Mouse (Mus musculus): ENCODE measurements around the gene Capn1. TPM values are rescaled to one million over a fixed set of nuclear protein-coding genes. Genes with fewer than 3 reads are reported as not detected.

The Capn1 gene
- polyA plus RNA-seq, 1 experiment from 2014 or later: 3.2 TPM

- H3K27ac ChIP-seq (ENCODE audit: low read length): no peak overlapping the region
- no peaks in the 10 kb centered on the region for H3K36me3 ChIP-seq (ENCODE audit: control insufficient read depth, insufficient read depth, low read length)
- H3K4me1 ChIP-seq (ENCODE audit: control insufficient read depth, insufficient read depth, low read length): no peaks in the 10 kb centered on the region
- H3K9ac ChIP-seq (ENCODE audit: low read depth, low read length): no peak overlapping the region
- no peaks in the 10 kb centered on the region for H3K9me3 ChIP-seq (replicated peaks; ENCODE audit: control insufficient read depth, low read length, poor library complexity, severe bottlenecking)
- H3K4me3 ChIP-seq (ENCODE audit: low read depth, low read length): no peak overlapping the region
- H3K27me3 ChIP-seq (ENCODE audit: control insufficient read depth, insufficient read depth, low read depth, low read length): no peaks in the 10 kb centered on the region
- H3K4me2 ChIP-seq (ENCODE audit: low read length): no peak overlapping the region
- 61% methylated on average over 11 of the region's 11 CpGs for WGBS
- ATAC-seq: no peak
Measured at GRCm38 (mm10) chr19:6005541-6005940, 10.2 kb downstream of the Capn1 start.

GRCm38 (mm10) chr19:5999969-6000368, 15.7 kb downstream of the Capn1 start:
- Histone ChIP-seq H3K36me3 (ENCODE audit: control insufficient read depth, insufficient read depth, low read length) (no peaks in the 10 kb centered on the region), H3K4me2 (ENCODE audit: low read length) (no peak overlapping the region), H3K27ac (ENCODE audit: low read length) (no peak overlapping the region), H3K4me1 (ENCODE audit: control insufficient read depth, insufficient read depth, low read length) (no peaks in the 10 kb centered on the region), H3K9ac (ENCODE audit: low read depth, low read length) (no peak overlapping the region), H3K4me3 (ENCODE audit: low read depth, low read length) (no peak overlapping the region), H3K27me3 (ENCODE audit: control insufficient read depth, insufficient read depth, low read depth, low read length) (no peaks in the 10 kb centered on the region), H3K9me3 (replicated peaks; ENCODE audit: control insufficient read depth, low read length, poor library complexity, severe bottlenecking) (no peaks in the 10 kb centered on the region)
- ATAC-seq: no peak
- 83% methylated on average over 5 of the region's 5 CpGs for WGBS

GRCm38 (mm10) chr19:5998180-5998579, 17.5 kb downstream of the Capn1 start:
- Histone ChIP-seq H3K9me3 (replicated peaks; ENCODE audit: control insufficient read depth, low read length, poor library complexity, severe bottlenecking) (no peaks in the 10 kb centered on the region), H3K9ac (ENCODE audit: low read depth, low read length) (no peak overlapping the region), H3K27ac (ENCODE audit: low read length) (no peak overlapping the region), H3K27me3 (ENCODE audit: control insufficient read depth, insufficient read depth, low read depth, low read length) (no peaks in the 10 kb centered on the region), H3K4me3 (ENCODE audit: low read depth, low read length) (no peak overlapping the region), H3K4me2 (ENCODE audit: low read length) (no peak overlapping the region), H3K36me3 (ENCODE audit: control insufficient read depth, insufficient read depth, low read length) (no peaks in the 10 kb centered on the region), H3K4me1 (ENCODE audit: control insufficient read depth, insufficient read depth, low read length) (no peaks in the 10 kb centered on the region)
- no peak for ATAC-seq
- 85% methylated on average over 3 of the region's 3 CpGs for WGBS

GRCm38 (mm10) chr19:5994711-5995110, 21.0 kb downstream of the Capn1 start:
- Histone ChIP-seq H3K9me3 (replicated peaks; ENCODE audit: control insufficient read depth, low read length, poor library complexity, severe bottlenecking) (no peaks in the 10 kb centered on the region), H3K4me3 (ENCODE audit: low read depth, low read length) (no peak overlapping the region), H3K9ac (ENCODE audit: low read depth, low read length) (no peak overlapping the region), H3K4me2 (ENCODE audit: low read length) (no peak overlapping the region), H3K4me1 (ENCODE audit: control insufficient read depth, insufficient read depth, low read length) (no peaks in the 10 kb centered on the region), H3K27ac (ENCODE audit: low read length) (no peak overlapping the region), H3K36me3 (ENCODE audit: control insufficient read depth, insufficient read depth, low read length) (no peaks in the 10 kb centered on the region), H3K27me3 (ENCODE audit: control insufficient read depth, insufficient read depth, low read depth, low read length) (no peaks in the 10 kb centered on the region)
- ATAC-seq: no peak
- WGBS: 86% methylated on average over 14 of the region's 14 CpGs

GRCm38 (mm10) chr19:5992012-5992411, 23.7 kb downstream of the Capn1 start:
- Histone ChIP-seq H3K27ac (ENCODE audit: low read length) (no peak overlapping the region), H3K27me3 (ENCODE audit: control insufficient read depth, insufficient read depth, low read depth, low read length) (no peaks in the 10 kb centered on the region), H3K4me1 (ENCODE audit: control insufficient read depth, insufficient read depth, low read length) (peaks cover 4% of the 10 kb centered on the region), H3K4me3 (ENCODE audit: low read depth, low read length) (no peak overlapping the region), H3K9ac (ENCODE audit: low read depth, low read length) (no peak overlapping the region), H3K36me3 (ENCODE audit: control insufficient read depth, insufficient read depth, low read length) (no peaks in the 10 kb centered on the region), H3K9me3 (replicated peaks; ENCODE audit: control insufficient read depth, low read length, poor library complexity, severe bottlenecking) (no peaks in the 10 kb centered on the region), H3K4me2 (ENCODE audit: low read length) (no peak overlapping the region)
- ATAC-seq: no peak
- 83% methylated on average over 7 of the region's 7 CpGs for WGBS

GRCm38 (mm10) chr19:5991467-5991866, 24.2 kb downstream of the Capn1 start:
- no peak overlapping the region for H3K4me3 ChIP-seq (ENCODE audit: low read depth, low read length)
- H3K27me3 ChIP-seq (ENCODE audit: control insufficient read depth, insufficient read depth, low read depth, low read length): no peaks in the 10 kb centered on the region
- H3K9ac ChIP-seq (ENCODE audit: low read depth, low read length): no peak overlapping the region
- no peak overlapping the region for H3K4me2 ChIP-seq (ENCODE audit: low read length)
- ATAC-seq: no peak
- WGBS: 87% methylated on average over 7 of the region's 7 CpGs
- H3K27ac ChIP-seq (ENCODE audit: low read length): no peak overlapping the region
- H3K4me1 ChIP-seq (ENCODE audit: control insufficient read depth, insufficient read depth, low read length): peaks cover 4% of the 10 kb centered on the region
- H3K9me3 ChIP-seq (replicated peaks; ENCODE audit: control insufficient read depth, low read length, poor library complexity, severe bottlenecking): no peaks in the 10 kb centered on the region
- H3K36me3 ChIP-seq (ENCODE audit: control insufficient read depth, insufficient read depth, low read length): no peaks in the 10 kb centered on the region

- Histone ChIP-seq H3K4me1 (ENCODE audit: control insufficient read depth, insufficient read depth, low read length) (peaks cover 4% of the 10 kb centered on the region), H3K9ac (ENCODE audit: low read depth, low read length) (no peak overlapping the region), H3K4me2 (ENCODE audit: low read length) (no peak overlapping the region), H3K36me3 (ENCODE audit: control insufficient read depth, insufficient read depth, low read length) (no peaks in the 10 kb centered on the region), H3K27me3 (ENCODE audit: control insufficient read depth, insufficient read depth, low read depth, low read length) (no peaks in the 10 kb centered on the region), H3K4me3 (ENCODE audit: low read depth, low read length) (no peak overlapping the region), H3K9me3 (replicated peaks; ENCODE audit: control insufficient read depth, low read length, poor library complexity, severe bottlenecking) (no peaks in the 10 kb centered on the region), H3K27ac (ENCODE audit: low read length) (no peak overlapping the region)
- 9% methylated on average over 1 of the region's 1 CpGs for WGBS
- ATAC-seq: no peak
Measured at GRCm38 (mm10) chr19:5990921-5991320, 24.8 kb downstream of the Capn1 start.

- no peak overlapping the region for H3K9ac ChIP-seq (ENCODE audit: low read depth, low read length)
- no peak overlapping the region for H3K4me3 ChIP-seq (ENCODE audit: low read depth, low read length)
- no peak for ATAC-seq
- no peaks in the 10 kb centered on the region for H3K27me3 ChIP-seq (ENCODE audit: control insufficient read depth, insufficient read depth, low read depth, low read length)
- no peak overlapping the region for H3K4me2 ChIP-seq (ENCODE audit: low read length)
- H3K9me3 ChIP-seq (replicated peaks; ENCODE audit: control insufficient read depth, low read length, poor library complexity, severe bottlenecking): no peaks in the 10 kb centered on the region
- no peak overlapping the region for H3K27ac ChIP-seq (ENCODE audit: low read length)
- 94% methylated on average over 12 of the region's 12 CpGs for WGBS
- H3K36me3 ChIP-seq (ENCODE audit: control insufficient read depth, insufficient read depth, low read length): no peaks in the 10 kb centered on the region
- peaks cover 4% of the 10 kb centered on the region for H3K4me1 ChIP-seq (ENCODE audit: control insufficient read depth, insufficient read depth, low read length)
Measured at GRCm38 (mm10) chr19:5990033-5990432, 25.7 kb downstream of the Capn1 start.

- WGBS: 75% methylated on average over 6 of the region's 6 CpGs
- no peak for ATAC-seq
- Histone ChIP-seq H3K27ac (ENCODE audit: low read length) (no peak overlapping the region), H3K4me1 (ENCODE audit: control insufficient read depth, insufficient read depth, low read length) (peaks cover 4% of the 10 kb centered on the region), H3K9me3 (replicated peaks; ENCODE audit: control insufficient read depth, low read length, poor library complexity, severe bottlenecking) (no peaks in the 10 kb centered on the region), H3K9ac (ENCODE audit: low read depth, low read length) (peak overlapping the region; percentile 63; the same call in 1 of the 2 replicates), H3K36me3 (ENCODE audit: control insufficient read depth, insufficient read depth, low read length) (no peaks in the 10 kb centered on the region), H3K4me2 (ENCODE audit: low read length) (peak overlapping the region; percentile 51; the same call in 1 of the 2 replicates), H3K27me3 (ENCODE audit: control insufficient read depth, insufficient read depth, low read depth, low read length) (no peaks in the 10 kb centered on the region), H3K4me3 (ENCODE audit: low read depth, low read length) (no peak overlapping the region)
Measured at GRCm38 (mm10) chr19:5989585-5989984, 26.1 kb downstream of the Capn1 start.

All from midbrain, embryonic 16.5 days (tissue).